17 mouse cellular contexts compared by ENCODE assay signal in genomic region chr8:28333388-28333787, GRCm38 (mm10).
"Had no signal": no experiment of that assay in that cellular context is flagged by ENCODE, and none has a peak within 500 bp of the region (broad histone marks: within the 10 kb centered on the region; RNA-seq: fewer than 3 reads in every experiment).

No protein-coding gene starts in this region.

- H3K4me1 ChIP-seq: liver, embryonic 15.5 days; midbrain, embryonic 13.5 days; neural tube, embryonic 15.5 days had no signal

- H3K36me3 ChIP-seq: limb, embryonic 12.5 days; liver, embryonic 15.5 days; midbrain, embryonic 13.5 days; neural tube, embryonic 15.5 days had no signal

- H3K27ac ChIP-seq: limb, embryonic 12.5 days; liver, embryonic 15.5 days; midbrain, embryonic 13.5 days; neural tube, embryonic 15.5 days; stomach, postnatal 0 days had no signal

- ATAC-seq: inflammation-experienced regulatory T-cells, adult 6 months; intestine, postnatal 0 days; lung, postnatal 0 days; midbrain, embryonic 13.5 days had no signal

- H3K4me3 ChIP-seq: limb, embryonic 12.5 days; liver, embryonic 15.5 days; midbrain, embryonic 13.5 days; myocyte; neural tube, embryonic 15.5 days had no signal

- H3K9ac ChIP-seq: limb, embryonic 12.5 days; liver, embryonic 15.5 days; midbrain, embryonic 13.5 days; neural tube, embryonic 15.5 days had no signal

- H3K4me2 ChIP-seq: limb, embryonic 12.5 days; liver, embryonic 11.5 days; liver, embryonic 15.5 days; midbrain, embryonic 13.5 days; neural tube, embryonic 15.5 days had no signal

- H3K9me3 ChIP-seq: limb, embryonic 12.5 days; liver, embryonic 15.5 days; midbrain, embryonic 13.5 days; neural tube, embryonic 15.5 days had no signal

- DNase-seq: layer of hippocampus, adult 9-11 months; layer of hippocampus, postnatal 36 days; lung, adult 2 months; lung, postnatal 36 days; right cerebral cortex, adult 18-20 months; right cerebral cortex, postnatal 25 days; thymus, postnatal 4 days had no signal

- H3K27me3 ChIP-seq: limb, embryonic 12.5 days; liver, embryonic 15.5 days; midbrain, embryonic 13.5 days; neural tube, embryonic 15.5 days had no signal
